Mouse (Mus musculus) kidney, adult 2 months (tissue): ENCODE measurements at regions not wholly inside any gene's neighbourhood (a gene's known extent, or its start where the extent isn't known, plus 50 kb on each side); places are given as distances from the start of the nearest gene placed in this dataset.

Source experiments
- CTCF ChIP-seq: fragments of 200-500 bp; conservative IDR thresholded peaks from 2 replicates; pipeline ENCODE4 v1.5.1; 2011; ENCODE audit warnings: low read depth, mild to moderate bottlenecking, control low read depth, low read length, moderate library complexity, mixed read lengths; ENCODE audit not compliant: insufficient read depth, insufficient read length
- POLR2A ChIP-seq: fragments of 200-500 bp; IDR thresholded peaks from one replicate; pipeline ENCODE4 v1.6.1; 2011; ENCODE audit warnings: low read depth, low read length, control low read depth

GRCm38 (mm10) chr9:46389741-46390140 is 70.0 kb upstream of the 4931429L15Rik start:
- TF ChIP-seq POLR2A (no peak), CTCF (no peak)
